Mouse (Mus musculus) lung, postnatal 0 days (tissue): ENCODE results near the gene Zfp952. TPM values are rescaled to one million over a fixed set of nuclear protein-coding genes. Genes with fewer than 3 reads are reported as not detected.
"Not testable (repeated sequence)": the region's sequence is repeated elsewhere in the genome, so short reads cannot be mapped to it uniquely, and the experiment has no call there.

ENCODE experiments used
- ATAC-seq: fragments of 200-750 bp; cut with Nextera tagmentation; 2 replicates; pipeline ENCODE4 v1.8.0; 2017; ENCODE audit warnings: moderate library complexity
- DNase-seq: peaks from one replicate; pipeline ENCODE4 v3.0.0-alpha.2; 2016; ENCODE audit warnings: low spot score
- H3K27ac ChIP-seq: fragments of 300-500 bp; sonication (generic); 2 replicates; pipeline ENCODE4 v1.5.1; 2014; ENCODE audit warnings: antibody characterized with exemption, mild to moderate bottlenecking, low read length, mixed read lengths
- H3K27me3 ChIP-seq: fragments of 300-500 bp; sonication (generic); replicated peaks from 2 replicates; pipeline ENCODE4 v1.6.1; 2014; ENCODE audit warnings: low read length, mixed read lengths; ENCODE audit not compliant: insufficient read depth
- H3K36me3 ChIP-seq: fragments of 300-500 bp; sonication (generic); 2 replicates; pipeline ENCODE4 v1.6.1; 2014; ENCODE audit warnings: low read length, mixed read lengths; ENCODE audit not compliant: insufficient read depth
- H3K4me1 ChIP-seq: fragments of 300-500 bp; sonication (generic); 2 replicates; pipeline ENCODE4 v1.6.1; 2014; ENCODE audit warnings: antibody characterized with exemption, low read depth, low read length, mixed read lengths; ENCODE audit not compliant: insufficient read depth
- H3K4me2 ChIP-seq: fragments of 300-500 bp; sonication (generic); replicated peaks from 2 replicates; pipeline ENCODE4 v1.6.1; 2014; ENCODE audit warnings: low read depth, mild to moderate bottlenecking, low read length, moderate library complexity, mixed read lengths
- H3K4me3 ChIP-seq: fragments of 300-500 bp; sonication (generic); 2 replicates; pipeline ENCODE4 v1.5.1; 2014; ENCODE audit warnings: low read depth, low read length
- H3K9ac ChIP-seq: fragments of 300-500 bp; sonication (generic); replicated peaks from 2 replicates; pipeline ENCODE4 v1.6.1; 2014; ENCODE audit warnings: low read depth, mild to moderate bottlenecking
- H3K9me3 ChIP-seq: fragments of 300-500 bp; sonication (generic); 2 replicates; pipeline ENCODE4 v1.6.1; 2016; ENCODE audit warnings: low read length, mixed read lengths
- CTCF ChIP-seq: IDR thresholded peaks from 2 replicates; pipeline ENCODE4 v1.5.1; 2016; ENCODE audit warnings: antibody characterized with exemption, mild to moderate bottlenecking
- EP300 ChIP-seq: IDR thresholded peaks from 2 replicates; pipeline ENCODE4 v1.6.1; 2016; ENCODE audit warnings: antibody characterized with exemption, mild to moderate bottlenecking, control low read depth
- WGBS: fragments of 180-500 bp; shearing (Covaris S2); extraction: QIAGEN DNeasy Blood & Tissue Kit; methylation state at CpG from one replicate; pipeline ENCODE4 v1.1.7; 2014; 5-methylcytosine and 5-hydroxymethylcytosine counted together
- polyA plus RNA-seq: library from polyadenylated mRNA; unstranded; fragments of >200 nt; fragmentation: Nextera tagmentation; extraction: Ambion mirVana; gene quantifications from 2 replicates; pipeline ENCODE4 v1.2.1, GENCODE M21; 2015

Gene Zfp952
- polyA plus RNA-seq, 1 experiment from 2014 or later = 7.3 TPM

- DNase-seq = peak; percentile 32
- H3K4me1 ChIP-seq = 0 out of 2 replicates have a peak, but pooled peaks cover 6% of the 10 kb centered on the region
- H3K27me3 ChIP-seq = no peaks in the 10 kb centered on the region
- H3K9ac ChIP-seq = peak overlapping the region; percentile 55; the same call in 1 of the 2 replicates
- no peaks in the 10 kb centered on the region for H3K36me3 ChIP-seq
- WGBS = 63% methylated on average over 12 of the region's 12 CpGs
- H3K4me3 ChIP-seq = peak overlapping the region; percentile 61
- no peak overlapping the region for H3K27ac ChIP-seq
- peak overlapping the region; percentile 57 for H3K4me2 ChIP-seq
- TF ChIP-seq EP300 (no peak), CTCF (peak; percentile 48)
- no peak for ATAC-seq
- H3K9me3 ChIP-seq = no peaks in the 10 kb centered on the region
Observed at GRCm38 (mm10) chr17:32991965-32992698, 797 bp upstream of the Zfp952 start.

- TF ChIP-seq CTCF (no peak), EP300 (no peak)
- 85% methylated on average over 2 of the region's 2 CpGs for WGBS
- ATAC-seq = no peak
Observed at GRCm38 (mm10) chr17:32998492-32998891, 5.6 kb downstream of the Zfp952 start.

GRCm38 (mm10) chr17:33008337-33008736 is 15.4 kb downstream of the Zfp952 start:
- Histone ChIP-seq H3K4me2 (no peak overlapping the region), H3K27ac (no peak overlapping the region), H3K27me3 (no peaks in the 10 kb centered on the region), H3K4me3 (no peak overlapping the region), H3K36me3 (peaks cover 9% of the 10 kb centered on the region), H3K9ac (no peak overlapping the region), H3K4me1 (no peaks in the 10 kb centered on the region), H3K9me3 (peaks cover 9% of the 10 kb centered on the region; the same call in 1 of the 2 replicates)
- DNase-seq (no peak), ATAC-seq (no peak)
- TF ChIP-seq CTCF (peak; percentile 40), EP300 (no peak)
- 41% methylated on average over 9 of the region's 9 CpGs for WGBS

More at GRCm38 (mm10) chr17:32998492-32998891, 5.6 kb downstream of the Zfp952 start:
- Histone ChIP-seq H3K9me3 (no peaks in the 10 kb centered on the region), H3K9ac (no peak overlapping the region), H3K4me3 (no peak overlapping the region), H3K4me1 (0 out of 2 replicates have a peak, but pooled peaks cover 6% of the 10 kb centered on the region), H3K27ac (no peak overlapping the region), H3K4me2 (no peak overlapping the region), H3K27me3 (no peaks in the 10 kb centered on the region), H3K36me3 (peaks cover 20% of the 10 kb centered on the region)
- DNase-seq = no peak

- not testable (repeated sequence) for H3K9ac ChIP-seq, H3K27me3 ChIP-seq, H3K4me3 ChIP-seq, H3K4me1 ChIP-seq, ATAC-seq, H3K4me2 ChIP-seq, DNase-seq, H3K27ac ChIP-seq
- peaks cover 33% of the 10 kb centered on the region for H3K9me3 ChIP-seq
- peaks cover 34% of the 10 kb centered on the region for H3K36me3 ChIP-seq
Observed at GRCm38 (mm10) chr17:33020434-33020833, 27.5 kb downstream of the Zfp952 start.

GRCm38 (mm10) chr17:33032376-33032775 is 39.4 kb downstream of the Zfp952 start:
- ATAC-seq = no peak
- Histone ChIP-seq H3K9ac (peak overlapping the region; percentile 34; the same call in 1 of the 2 replicates), H3K4me2 (peak overlapping the region; percentile 56), H3K27ac (no peak overlapping the region), H3K27me3 (no peaks in the 10 kb centered on the region), H3K9me3 (peaks cover 3% of the 10 kb centered on the region; the same call in 1 of the 2 replicates), H3K36me3 (no peaks in the 10 kb centered on the region), H3K4me1 (0 out of 2 replicates have a peak, but pooled peaks cover 2% of the 10 kb centered on the region), H3K4me3 (peak overlapping the region; percentile 73)
- no peak for DNase-seq
- WGBS = 6% methylated on average over 10 of the region's 10 CpGs
- no peak for TF ChIP-seq EP300
- TF ChIP-seq CTCF = no peak

GRCm38 (mm10) chr17:33032900-33033891 is 40.3 kb downstream of the Zfp952 start, which contains the start of gene Zfp763:
TSS of gene Zfp763 (minus strand) at chr17:33033402.
- Histone ChIP-seq H3K4me3 (peak within 1 kb of the TSS; percentile 73), H3K4me2 (peak within 1 kb of the TSS; percentile 56), H3K9me3 (no peaks in the 10 kb centered on the region), H3K27me3 (no peaks in the 10 kb centered on the region), H3K4me1 (0 out of 2 replicates have a peak, but pooled peaks cover 2% of the 10 kb centered on the region), H3K27ac (peak within 1 kb of the TSS; percentile 77), H3K9ac (peak within 1 kb of the TSS; percentile 74), H3K36me3 (no peaks in the 10 kb centered on the region)
- ATAC-seq (peak; percentile 98), DNase-seq (peak; percentile 90)
- WGBS = 3% methylated on average over 27 of the region's 27 CpGs
- peak; percentile 44 for TF ChIP-seq CTCF
- TF ChIP-seq EP300 = no peak

Other genes with a start within 250 kb of the Zfp952 start
- 18.9 and 21.5 TPM in 2 replicates for gene Zfp871, start 204.8 kb upstream of the Zfp952 start, polyA plus RNA-seq
- gene Zfp811, start 183.2 kb upstream of the Zfp952 start, polyA plus RNA-seq = 0.29 and 0.45 TPM in 2 replicates
- gene Zfp799, start 162.9 kb upstream of the Zfp952 start, polyA plus RNA-seq = 4.6 and 5.6 TPM in 2 replicates
- 3.9 and 4.9 TPM in 2 replicates for gene Zfp870, start 101.5 kb upstream of the Zfp952 start, polyA plus RNA-seq
- gene Cyp4f14, start 75.8 kb upstream of the Zfp952 start, polyA plus RNA-seq = not detected in 2 replicates
- gene Cyp4f13, start 45.7 kb upstream of the Zfp952 start, polyA plus RNA-seq = 20.8 and 22.0 TPM in 2 replicates
- 7.6 and 7.8 TPM in 2 replicates for gene Zfp472, start 27.3 kb upstream of the Zfp952 start, polyA plus RNA-seq
- 6.9 and 7.6 TPM in 2 replicates for gene Zfp763, start 40.3 kb downstream of the Zfp952 start, polyA plus RNA-seq
- not detected in 2 replicates for gene 4921501E09Rik, start 74.9 kb downstream of the Zfp952 start, polyA plus RNA-seq
- gene Zfp563, start 96.2 kb downstream of the Zfp952 start, polyA plus RNA-seq = 6.8 and 7.6 TPM in 2 replicates
- gene Morc2b, start 146.6 kb downstream of the Zfp952 start, polyA plus RNA-seq = not detected in 2 replicates
- gene Olfr55, start 175.3 kb downstream of the Zfp952 start, polyA plus RNA-seq = not detected in 2 replicates
- not detected in 2 replicates for gene Olfr239, start 198.2 kb downstream of the Zfp952 start, polyA plus RNA-seq
- gene Olfr1564, start 228.6 kb downstream of the Zfp952 start, polyA plus RNA-seq = not detected in 2 replicates